Mouse (Mus musculus): ENCODE measurements around the gene Slc22a8. TPM values are rescaled to one million over a fixed set of nuclear protein-coding genes. Genes with fewer than 3 reads are reported as not detected.

Slc22a8 gene
- polyA plus RNA-seq (2014; fragmentation: Illumina TruSeq; extraction: RNeasy Lipid Tissue Mini Kit (QIAGEN cat#74804); ENCODE audit: low read depth, low replicate concordance), result 94.7 TPM

GRCm38 (mm10) chr19:8590954-8591353 lies at the start of gene Slc22a8:
Slc22a8 (plus strand) TSS chr19:8591254.

GRCm38 (mm10) chr19:8617904-8618303 lies 26.9 kb downstream of the Slc22a8 start, which contains the start of gene Slc22a6:
Slc22a6 (plus strand) TSS chr19:8618039.

Other genes with a start within 250 kb of the Slc22a8 start
- 19.6 TPM for gene Slc22a30, start 186.1 kb upstream of the Slc22a8 start, polyA plus RNA-seq (2014; fragmentation: Illumina TruSeq; extraction: RNeasy Lipid Tissue Mini Kit (QIAGEN cat#74804); ENCODE audit: low read depth, low replicate concordance)
- 75.4 TPM for gene Slc22a6, start 26.8 kb downstream of the Slc22a8 start, polyA plus RNA-seq (2014; fragmentation: Illumina TruSeq; extraction: RNeasy Lipid Tissue Mini Kit (QIAGEN cat#74804); ENCODE audit: low read depth, low replicate concordance)
- not detected for gene Chrm1, start 72.5 kb downstream of the Slc22a8 start, polyA plus RNA-seq (2014; fragmentation: Illumina TruSeq; extraction: RNeasy Lipid Tissue Mini Kit (QIAGEN cat#74804); ENCODE audit: low read depth, low replicate concordance)
- 283 TPM for gene Slc3a2, start 132.1 kb downstream of the Slc22a8 start, polyA plus RNA-seq (2014; fragmentation: Illumina TruSeq; extraction: RNeasy Lipid Tissue Mini Kit (QIAGEN cat#74804); ENCODE audit: low read depth, low replicate concordance)
- gene Wdr74, start 144.6 kb downstream of the Slc22a8 start, polyA plus RNA-seq (2014; fragmentation: Illumina TruSeq; extraction: RNeasy Lipid Tissue Mini Kit (QIAGEN cat#74804); ENCODE audit: low read depth, low replicate concordance), result 6.9 TPM
- not detected for gene 1700092M07Rik, start 149.5 kb downstream of the Slc22a8 start, polyA plus RNA-seq (2014; fragmentation: Illumina TruSeq; extraction: RNeasy Lipid Tissue Mini Kit (QIAGEN cat#74804); ENCODE audit: low read depth, low replicate concordance)
- gene Stx5a, start 150.2 kb downstream of the Slc22a8 start, polyA plus RNA-seq (2014; fragmentation: Illumina TruSeq; extraction: RNeasy Lipid Tissue Mini Kit (QIAGEN cat#74804); ENCODE audit: low read depth, low replicate concordance), result 39.9 TPM
- gene Nxf1, start 165.8 kb downstream of the Slc22a8 start, polyA plus RNA-seq (2014; fragmentation: Illumina TruSeq; extraction: RNeasy Lipid Tissue Mini Kit (QIAGEN cat#74804); ENCODE audit: low read depth, low replicate concordance), result 50.7 TPM
- 44.7 TPM for gene Tmem223, start 179.7 kb downstream of the Slc22a8 start, polyA plus RNA-seq (2014; fragmentation: Illumina TruSeq; extraction: RNeasy Lipid Tissue Mini Kit (QIAGEN cat#74804); ENCODE audit: low read depth, low replicate concordance)
- 44.0 TPM for gene Tmem179b, start 183.2 kb downstream of the Slc22a8 start, polyA plus RNA-seq (2014; fragmentation: Illumina TruSeq; extraction: RNeasy Lipid Tissue Mini Kit (QIAGEN cat#74804); ENCODE audit: low read depth, low replicate concordance)
- 0.77 TPM for gene Taf6l, start 195.2 kb downstream of the Slc22a8 start, polyA plus RNA-seq (2014; fragmentation: Illumina TruSeq; extraction: RNeasy Lipid Tissue Mini Kit (QIAGEN cat#74804); ENCODE audit: low read depth, low replicate concordance)
- gene Polr2g, start 207.3 kb downstream of the Slc22a8 start, polyA plus RNA-seq (2014; fragmentation: Illumina TruSeq; extraction: RNeasy Lipid Tissue Mini Kit (QIAGEN cat#74804); ENCODE audit: low read depth, low replicate concordance), result 71.4 TPM
- 0.28 TPM for gene Zbtb3, start 211.3 kb downstream of the Slc22a8 start, polyA plus RNA-seq (2014; fragmentation: Illumina TruSeq; extraction: RNeasy Lipid Tissue Mini Kit (QIAGEN cat#74804); ENCODE audit: low read depth, low replicate concordance)
- gene Ttc9c, start 228.1 kb downstream of the Slc22a8 start, polyA plus RNA-seq (2014; fragmentation: Illumina TruSeq; extraction: RNeasy Lipid Tissue Mini Kit (QIAGEN cat#74804); ENCODE audit: low read depth, low replicate concordance), result 58.2 TPM
- gene Hnrnpul2, start 228.8 kb downstream of the Slc22a8 start, polyA plus RNA-seq (2014; fragmentation: Illumina TruSeq; extraction: RNeasy Lipid Tissue Mini Kit (QIAGEN cat#74804); ENCODE audit: low read depth, low replicate concordance), result 109 TPM
- gene AC129217.1, start 238.5 kb downstream of the Slc22a8 start, polyA plus RNA-seq (2014; fragmentation: Illumina TruSeq; extraction: RNeasy Lipid Tissue Mini Kit (QIAGEN cat#74804); ENCODE audit: low read depth, low replicate concordance), result not detected
- 21.8 TPM for gene Bscl2, start 246.2 kb downstream of the Slc22a8 start, polyA plus RNA-seq (2014; fragmentation: Illumina TruSeq; extraction: RNeasy Lipid Tissue Mini Kit (QIAGEN cat#74804); ENCODE audit: low read depth, low replicate concordance)
- not detected for gene Gng3, start 247.9 kb downstream of the Slc22a8 start, polyA plus RNA-seq (2014; fragmentation: Illumina TruSeq; extraction: RNeasy Lipid Tissue Mini Kit (QIAGEN cat#74804); ENCODE audit: low read depth, low replicate concordance)

Data from kidney, adult 10 weeks (tissue).